Mouse (Mus musculus) heart, adult 2 months (tissue): Measurements from ENCODE around the gene Ivns1abp.

Source experiments
- CTCF ChIP-seq: fragments of 200-600 bp; IDR thresholded peaks from 2 replicates; pipeline ENCODE4 v1.8.1; 2022; ENCODE audit warnings: antibody characterized with exemption, mild to moderate bottlenecking, moderate library complexity
- EP300 ChIP-seq: fragments of 200-500 bp; IDR thresholded peaks from 2 replicates; pipeline ENCODE4 v1.6.1; 2011; ENCODE audit warnings: low read depth, low read length, control low read depth; ENCODE audit not compliant: insufficient read depth
- POLR2A ChIP-seq: fragments of 200-500 bp; IDR thresholded peaks from 2 replicates; pipeline ENCODE4 v1.6.1; 2011; ENCODE audit warnings: mild to moderate bottlenecking, low read depth, low read length, control low read depth; ENCODE audit not compliant: insufficient read depth

DNA sequence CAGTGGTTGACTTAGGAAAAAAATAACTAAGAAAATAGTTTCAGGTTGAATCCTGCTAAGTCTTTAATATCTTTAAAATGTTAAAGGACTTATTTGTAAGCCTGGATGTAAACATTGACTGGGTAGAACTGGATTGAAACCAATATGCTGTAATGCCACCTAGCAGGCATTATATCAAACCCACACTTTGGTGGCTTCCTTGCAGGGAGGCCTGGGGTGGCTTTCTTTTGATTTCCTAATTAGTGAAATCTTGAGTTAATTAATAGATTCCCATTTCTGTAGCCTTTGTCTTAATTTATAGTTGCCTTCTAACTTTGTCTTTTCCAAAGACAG is 1.6 kb downstream of the Ivns1abp start:
- TF ChIP-seq EP300 (no peak), POLR2A (no peak), CTCF (no peak)
